Mouse (Mus musculus): ENCODE measurements around the gene Cyp4f13.

GRCm38 (mm10) chr17:32944402-32945035 lies 2.7 kb downstream of the Cyp4f13 start:
- TF ChIP-seq GATA1 (IDR thresholded peaks at IDR 0.05; ENCODE audit: low read length) (no peak), TAL1 (IDR thresholded peaks at IDR 0.05; ENCODE audit: low read length) (no peak)

Data from erythroblast, embryonic 14.5 days (primary cell).